Mouse (Mus musculus) CH12.LX (cell line): Measurements from ENCODE around the gene Igfbp1. TPM values are rescaled to one million over a fixed set of nuclear protein-coding genes. Genes with fewer than 3 reads are reported as not detected.

Source experiments
- DNase-seq: peaks from one replicate; pipeline ENCODE4 v3.0.0-alpha.2; 2013; ENCODE audit errors: extremely low read depth
- H3K27ac ChIP-seq: 2 replicates; pipeline ENCODE4 v1.5.1; 2012; ENCODE audit warnings: low read depth, mild to moderate bottlenecking, control low read depth, moderate library complexity; ENCODE audit not compliant: insufficient read depth
- H3K27me3 ChIP-seq: replicated peaks from 2 replicates; pipeline ENCODE3; 2012; ENCODE audit warnings: inconsistent platforms
- H3K36me3 ChIP-seq, 2 experiments: replicated peaks in 1 of 2; 2 replicates each; pipeline versions ENCODE3 to v1.6.1; 2012; ENCODE audit warnings: inconsistent platforms in 1 of 2, low read length in 1 of 2, mild to moderate bottlenecking in 1 of 2, mixed read lengths in 1 of 2, moderate library complexity in 1 of 2; ENCODE audit not compliant: control insufficient read depth in 1 of 2, insufficient read depth in 1 of 2
- H3K4me1 ChIP-seq, 2 experiments: 2 replicates each; pipeline ENCODE4 v1.6.1; 2012; ENCODE audit warnings: inconsistent platforms in 1 of 2, moderate library complexity in 1 of 2; ENCODE audit not compliant: insufficient read depth in 2 of 2, control insufficient read depth in 1 of 2
- H3K4me2 ChIP-seq: 2 replicates; pipeline ENCODE4 v1.6.1; 2012; ENCODE audit warnings: low read depth, mild to moderate bottlenecking, control low read depth; ENCODE audit not compliant: poor library complexity, insufficient read depth, severe bottlenecking
- H3K4me3 ChIP-seq, 3 experiments: fragments of 150-350 bp in 1 of 3; sonication (generic) in 1 of 3; replicated peaks in 1 of 3; 2 replicates each; pipeline versions ENCODE3 to v1.5.1; 2011 to 2012; ENCODE audit warnings: low read depth in 2 of 3, low read length in 2 of 3, mild to moderate bottlenecking in 2 of 3, moderate library complexity in 2 of 3, control low read depth in 1 of 3, improper control_type of control experiment in 1 of 3, inconsistent platforms in 1 of 3, mixed read lengths in 1 of 3; ENCODE audit not compliant: poor library complexity in 1 of 3
- H3K79me2 ChIP-seq: replicated peaks from 2 replicates; pipeline ENCODE4 v1.6.1; 2012; ENCODE audit warnings: mild to moderate bottlenecking, moderate library complexity; ENCODE audit not compliant: control insufficient read depth, poor library complexity, insufficient read depth, severe bottlenecking; ENCODE audit errors: extremely low read depth
- H3K9ac ChIP-seq: 2 replicates; pipeline ENCODE4 v1.6.1; 2012; ENCODE audit warnings: low read depth, mild to moderate bottlenecking, control low read depth, moderate library complexity; ENCODE audit not compliant: insufficient read depth
- H3K9me3 ChIP-seq: replicated peaks from 2 replicates; pipeline ENCODE3; 2012; ENCODE audit warnings: low read length, inconsistent platforms, mixed read lengths
- BHLHE40 ChIP-seq: IDR thresholded peaks from 2 replicates; pipeline ENCODE4 v1.6.1; 2011; ENCODE audit warnings: mild to moderate bottlenecking, low read depth, low read length, improper control_type of control experiment
- CHD1 ChIP-seq: IDR thresholded peaks from 2 replicates; pipeline ENCODE4 v1.6.1; 2012; ENCODE audit warnings: low read depth, low read length, improper control_type of control experiment, inconsistent platforms
- CHD2 ChIP-seq: IDR thresholded peaks from 2 replicates; pipeline ENCODE4 v1.6.1; 2011; ENCODE audit warnings: low read length, improper control_type of control experiment
- CTCF ChIP-seq, 2 experiments: IDR thresholded peaks in 1 of 2; conservative IDR thresholded peaks in 1 of 2; 2 replicates each; pipeline ENCODE4 v1.5.1; 2011 to 2012; ENCODE audit warnings: low read depth in 2 of 2, low read length in 2 of 2, improper control_type of control experiment in 1 of 2, inconsistent platforms in 1 of 2, mild to moderate bottlenecking in 1 of 2, moderate library complexity in 1 of 2
- ETS1 ChIP-seq: conservative IDR thresholded peaks from 2 replicates; pipeline ENCODE4 v1.6.1; 2012; ENCODE audit warnings: low read depth, mild to moderate bottlenecking, inconsistent platforms, low read length, improper control_type of control experiment, moderate library complexity
- GABPA ChIP-seq: IDR thresholded peaks from 2 replicates; pipeline ENCODE4 v1.6.1; 2012; ENCODE audit warnings: low read depth, low read length, improper control_type of control experiment, inconsistent platforms; ENCODE audit not compliant: insufficient replicate concordance
- HCFC1 ChIP-seq: IDR thresholded peaks from 2 replicates; pipeline ENCODE4 v1.6.1; 2012; ENCODE audit warnings: low read depth, mild to moderate bottlenecking, inconsistent platforms, low read length, improper control_type of control experiment
- JUND ChIP-seq: conservative IDR thresholded peaks from 2 replicates; pipeline ENCODE4 v1.6.1; 2011; ENCODE audit warnings: low read depth, low read length, improper control_type of control experiment
- KAT2A ChIP-seq: IDR thresholded peaks from 2 replicates; pipeline ENCODE4 v1.6.1; 2012; ENCODE audit warnings: low read length, improper control_type of control experiment, inconsistent platforms; ENCODE audit not compliant: insufficient replicate concordance
- MAFK ChIP-seq: IDR thresholded peaks from 2 replicates; pipeline ENCODE4 v1.6.1; 2011; ENCODE audit warnings: low read length, improper control_type of control experiment; ENCODE audit not compliant: insufficient replicate concordance
- MAX ChIP-seq: IDR thresholded peaks from 2 replicates; pipeline ENCODE4 v1.6.1; 2011; ENCODE audit warnings: low read length, improper control_type of control experiment
- MEF2A ChIP-seq: IDR thresholded peaks from 2 replicates; pipeline ENCODE4 v1.6.1; 2014; ENCODE audit warnings: low read depth, mild to moderate bottlenecking, inconsistent platforms, low read length, improper control_type of control experiment, borderline replicate concordance
- MXI1 ChIP-seq: IDR thresholded peaks from 2 replicates; pipeline ENCODE4 v1.6.1; 2011; ENCODE audit warnings: mild to moderate bottlenecking, low read depth, low read length, improper control_type of control experiment
- MYC ChIP-seq: IDR thresholded peaks from 2 replicates; pipeline ENCODE4 v1.6.1; 2011; ENCODE audit warnings: low read depth, mild to moderate bottlenecking, improper control_type of control experiment, low read length
- NELFE ChIP-seq: IDR thresholded peaks from 2 replicates; pipeline ENCODE4 v1.6.1; 2011; ENCODE audit warnings: low read depth, low read length, improper control_type of control experiment
- NRF1 ChIP-seq: IDR thresholded peaks from 2 replicates; pipeline ENCODE4 v1.6.1; 2014; ENCODE audit warnings: low read depth, mild to moderate bottlenecking, inconsistent platforms, low read length, improper control_type of control experiment, moderate library complexity
- PAX5 ChIP-seq: IDR thresholded peaks from 2 replicates; pipeline ENCODE4 v1.6.1; 2012; ENCODE audit warnings: low read length, inconsistent platforms, mixed read lengths
- RAD21 ChIP-seq: IDR thresholded peaks from 2 replicates; pipeline ENCODE4 v1.6.1; 2011; ENCODE audit warnings: low read depth, mild to moderate bottlenecking, low read length, improper control_type of control experiment, moderate library complexity
- RCOR1 ChIP-seq: conservative IDR thresholded peaks from 2 replicates; pipeline ENCODE4 v1.6.1; 2012; ENCODE audit warnings: low read depth, mild to moderate bottlenecking, inconsistent platforms, low read length, improper control_type of control experiment
- SIN3A ChIP-seq: IDR thresholded peaks from 2 replicates; pipeline ENCODE4 v1.6.1; 2012; ENCODE audit warnings: low read length, improper control_type of control experiment, inconsistent platforms
- SMC3 ChIP-seq: IDR thresholded peaks from 2 replicates; pipeline ENCODE4 v1.6.1; 2011; ENCODE audit warnings: low read depth, low read length, improper control_type of control experiment
- TBP ChIP-seq: conservative IDR thresholded peaks from 2 replicates; pipeline ENCODE4 v1.6.1; 2011; ENCODE audit warnings: low read depth, low read length, improper control_type of control experiment
- TCF12 ChIP-seq: IDR thresholded peaks from 2 replicates; pipeline ENCODE4 v1.6.1; 2014; ENCODE audit warnings: low read depth, mild to moderate bottlenecking, inconsistent platforms, low read length, improper control_type of control experiment
- UBTF ChIP-seq: IDR thresholded peaks from 2 replicates; pipeline ENCODE4 v1.6.1; 2012; ENCODE audit warnings: low read depth, mild to moderate bottlenecking, inconsistent platforms, low read length, improper control_type of control experiment, moderate library complexity
- USF1 ChIP-seq: IDR thresholded peaks from 2 replicates; pipeline ENCODE4 v1.6.1; 2014; ENCODE audit warnings: low read depth, mild to moderate bottlenecking, inconsistent platforms, low read length, improper control_type of control experiment
- USF2 ChIP-seq: conservative IDR thresholded peaks from 2 replicates; pipeline ENCODE4 v1.6.1; 2011; ENCODE audit warnings: low read depth, low read length, improper control_type of control experiment
- ZC3H11A ChIP-seq: IDR thresholded peaks from 2 replicates; pipeline ENCODE4 v1.6.1; 2012; ENCODE audit warnings: low read depth, mild to moderate bottlenecking, inconsistent platforms, low read length, improper control_type of control experiment
- ZMIZ1 ChIP-seq: IDR thresholded peaks from 2 replicates; pipeline ENCODE4 v1.6.1; 2012; ENCODE audit warnings: low read depth, mild to moderate bottlenecking, inconsistent platforms, low read length, improper control_type of control experiment
- ZNF384 ChIP-seq: IDR thresholded peaks from 2 replicates; pipeline ENCODE4 v1.6.1; 2012; ENCODE audit warnings: low read depth, low read length, improper control_type of control experiment, inconsistent platforms
- dilution Hi-C: fragments of 300-500 bp; cut with MboI; formaldehyde crosslinking; loops from 2 replicates; pipeline ENCODE4 v1.14.3; 2020; ENCODE audit warnings: low sequenced_read_pairs; ENCODE audit not compliant: extremely low pct_unique_long_range_greater_than_20kb, extremely low pct_ligation_motif_present
- in situ Hi-C: fragments of 300-500 bp; cut with MboI; formaldehyde crosslinking; loops from 3 replicates; pipeline ENCODE4 v1.14.3; 2019; ENCODE audit warnings: low sequenced_read_pairs, low pct_ligation_motif_present, low pct_unique_long_range_greater_than_20kb, mixed read lengths
- polyA plus RNA-seq: library from polyadenylated mRNA; unstranded; fragments of >175 nt; gene quantifications from 2 replicates; pipeline ENCODE4 v1.2.1, GENCODE M21; 2012; ENCODE audit warnings: low read depth; ENCODE audit not compliant: insufficient read length
- total RNA-seq, 2 experiments: library from RNA; depleted of rRNA; stranded (reverse); fragments of 300-350 nt in 1 of 2; fragments of >200 nt in 1 of 2; gene quantifications; 2 replicates each; pipeline ENCODE4 v1.2.3; 2012 to 2014

The Igfbp1 gene
- total and polyA plus RNA-seq, 3 experiments = not detected

DNA sequence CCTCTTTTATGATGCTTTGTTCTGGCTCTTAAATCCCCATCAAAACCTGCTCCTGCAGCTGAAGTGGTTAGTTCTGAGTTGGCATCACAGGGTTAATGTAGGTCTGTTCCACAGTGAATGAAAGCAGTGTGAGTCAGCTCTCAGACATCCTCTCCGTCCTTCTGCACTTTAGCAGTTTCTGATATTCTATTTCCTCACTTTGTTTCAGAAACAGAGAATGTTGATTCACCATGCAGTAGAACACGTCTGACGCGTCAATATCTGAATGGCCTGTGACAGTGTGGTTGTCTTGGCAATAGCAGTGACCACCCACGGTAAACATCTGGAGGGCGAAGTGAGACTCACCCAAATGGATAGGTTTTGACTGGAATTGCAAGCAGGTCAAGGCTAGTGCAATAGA, 40.1 kb downstream of the Igfbp1 start:
- DNase-seq = no peak
- H3K9me3 ChIP-seq = peaks cover 52% of the 10 kb centered on the region
- in situ Hi-C loops (no loop called here), dilution Hi-C loops (no loop called here)
- H3K36me3 ChIP-seq = no peaks in the 10 kb centered on the region
- H3K9ac ChIP-seq = no peak overlapping the region
- H3K4me1 ChIP-seq = no peaks in the 10 kb centered on the region
- no peak overlapping the region for H3K4me2 ChIP-seq
- H3K79me2 ChIP-seq = no peaks in the 10 kb centered on the region
- TF ChIP-seq ETS1 (no peak), TCF12 (no peak), ZMIZ1 (no peak), CHD1 (no peak), BHLHE40 (no peak), GABPA (no peak), HCFC1 (no peak), ZC3H11A (no peak), USF1 (no peak), MXI1 (no peak), RCOR1 (no peak), SMC3 (no peak), PAX5 (no peak), MYC (no peak), NELFE (no peak), USF2 (no peak), MAFK (no peak), TBP (no peak), UBTF (no peak), CHD2 (no peak)
- H3K27me3 ChIP-seq = no peaks in the 10 kb centered on the region
- no peak overlapping the region for H3K27ac ChIP-seq
- no peak overlapping the region for H3K4me3 ChIP-seq

- no peaks in the 10 kb centered on the region for H3K36me3 ChIP-seq
- in situ Hi-C loops = no loop called here
- no peak overlapping the region for H3K4me3 ChIP-seq
- H3K27ac ChIP-seq = no peak overlapping the region
- TF ChIP-seq ZC3H11A (no peak), NRF1 (no peak), MEF2A (no peak), ZNF384 (no peak), RAD21 (no peak), RCOR1 (no peak), CTCF (conservative IDR thresholded peaks at IDR 0.05 in 1 of 2, IDR thresholded peaks at IDR 0.05 in 1 of 2; ENCODE audit: low read depth in 2 of 2, low read length in 2 of 2) (no peak), TCF12 (no peak), MAFK (no peak), SIN3A (no peak), JUND (no peak), USF1 (no peak), ETS1 (no peak), MAX (no peak), KAT2A (no peak)
- TF ChIP-seq, all 38 proteins: peak for 0
- no peak overlapping the region for H3K4me2 ChIP-seq
- H3K9ac ChIP-seq = no peak overlapping the region
- H3K4me1 ChIP-seq = no peaks in the 10 kb centered on the region
- no peak for DNase-seq
- no peaks in the 10 kb centered on the region for H3K79me2 ChIP-seq
- dilution Hi-C loops = no loop called here
- peaks cover 46% of the 10 kb centered on the region for H3K9me3 ChIP-seq
- H3K27me3 ChIP-seq = peaks cover 1% of the 10 kb centered on the region
Observed at GRCm38 (mm10) chr11:7238546-7238945, 41.0 kb downstream of the Igfbp1 start.
